Mouse (Mus musculus) intestine, embryonic 14.5 days (tissue): ENCODE measurements around the gene Ctsl. TPM values are rescaled to one million over a fixed set of nuclear protein-coding genes. Genes with fewer than 3 reads are reported as not detected.

Experiments
- ATAC-seq: fragments of 200-750 bp; cut with Nextera tagmentation; replicated peaks from 2 replicates; pipeline ENCODE4 v1.8.0; 2017; ENCODE audit warnings: low read depth, moderate number of reproducible peaks, moderate TSS enrichment, moderate library complexity; ENCODE audit not compliant: low FRiP score, low TSS enrichment
- DNase-seq: peaks from one replicate; pipeline ENCODE4 v3.0.0-alpha.2; 2018; ENCODE audit warnings: low spot score
- H3K27ac ChIP-seq: fragments of 300-500 bp; sonication (generic); 2 replicates; pipeline ENCODE4 v1.5.1; 2014; ENCODE audit warnings: low read depth, mild to moderate bottlenecking, control low read depth
- H3K27me3 ChIP-seq: fragments of 300-500 bp; sonication (generic); replicated peaks from 2 replicates; pipeline ENCODE4 v1.6.1; 2014; ENCODE audit warnings: low read length, control low read depth; ENCODE audit not compliant: control insufficient read depth, insufficient read depth
- H3K36me3 ChIP-seq: fragments of 300-500 bp; sonication (generic); 2 replicates; pipeline ENCODE4 v1.6.1; 2014; ENCODE audit warnings: low read length, control low read depth; ENCODE audit not compliant: control insufficient read depth, insufficient read depth
- H3K4me1 ChIP-seq: fragments of 300-500 bp; sonication (generic); replicated peaks from 2 replicates; pipeline ENCODE4 v1.6.1; 2014; ENCODE audit warnings: low read length, control low read depth, mixed read lengths; ENCODE audit not compliant: control insufficient read depth, insufficient read depth
- H3K4me2 ChIP-seq: fragments of 300-500 bp; sonication (generic); 2 replicates; pipeline ENCODE4 v1.6.1; 2014; ENCODE audit warnings: low read length
- H3K4me3 ChIP-seq: fragments of 300-500 bp; sonication (generic); 2 replicates; pipeline ENCODE4 v1.5.1; 2014; ENCODE audit warnings: low read depth, low read length, control low read depth, mixed read lengths
- H3K9ac ChIP-seq: fragments of 300-500 bp; sonication (generic); 2 replicates; pipeline ENCODE4 v1.6.1; 2014; ENCODE audit warnings: mild to moderate bottlenecking, low read length
- H3K9me3 ChIP-seq: fragments of 300-500 bp; sonication (generic); 2 replicates; pipeline ENCODE4 v1.6.1; 2016; ENCODE audit warnings: low read length, control low read depth; ENCODE audit not compliant: control insufficient read depth
- WGBS: fragments of 180-500 bp; shearing (Covaris S2); extraction: QIAGEN DNeasy Blood & Tissue Kit; methylation state at CpG from one replicate; pipeline ENCODE4 v1.1.7; 2014; 5-methylcytosine and 5-hydroxymethylcytosine counted together
- polyA plus RNA-seq: library from polyadenylated mRNA; unstranded; fragments of >200 nt; fragmentation: Nextera tagmentation; extraction: Ambion mirVana; gene quantifications from 2 replicates; pipeline ENCODE4 v1.2.1, GENCODE M21; 2014

Ctsl gene
- 167 and 188 TPM in 2 replicates for polyA plus RNA-seq

DNA sequence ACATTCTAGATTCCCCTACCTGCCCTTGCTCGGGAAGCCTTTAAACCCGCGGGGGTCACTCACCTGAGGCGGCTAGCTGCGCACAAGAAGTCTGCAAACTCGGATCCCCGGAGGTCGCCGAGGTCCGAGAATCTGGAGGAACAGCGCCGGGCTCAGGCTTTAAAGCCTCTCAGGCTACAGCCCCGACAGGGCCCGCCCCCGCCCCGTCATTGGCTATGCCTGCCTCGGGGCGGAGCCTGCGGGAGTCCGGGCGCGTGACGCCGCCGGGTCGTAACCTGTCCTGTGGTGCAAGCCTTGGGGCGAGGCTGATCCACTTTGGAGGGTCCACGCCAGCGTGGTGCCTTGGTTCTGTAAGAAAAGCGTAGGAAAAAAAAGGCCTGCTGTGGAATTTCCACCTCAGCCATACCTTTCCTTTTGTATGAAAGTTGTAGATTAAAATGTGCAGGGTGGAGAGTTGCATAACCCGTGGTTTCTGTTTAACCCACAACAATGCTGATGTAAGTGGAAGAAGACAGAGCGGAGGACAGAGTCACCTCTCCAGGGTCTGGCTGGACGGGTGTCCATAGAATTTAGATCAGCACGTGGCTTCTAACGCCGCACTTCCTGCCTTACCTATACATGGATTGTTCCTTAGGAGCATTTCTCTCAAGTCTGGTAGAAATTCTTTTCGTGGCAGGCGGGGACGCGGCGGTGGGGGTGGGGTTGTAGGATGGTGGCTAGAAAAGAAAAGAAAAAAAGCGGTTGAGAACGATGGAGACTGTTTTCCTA lies at the start of gene Ctsl:
Ctsl (minus strand) TSS at position 718 of the 768 bp plus-strand sequence.
- WGBS, result 1% methylated on average over 43 of the region's 43 CpGs
- ATAC-seq, result peak; percentile 99
- Histone ChIP-seq H3K27ac (peak within 1 kb of the TSS; percentile 67), H3K4me2 (peak within 1 kb of the TSS; percentile 85), H3K9ac (peak within 1 kb of the TSS; percentile 76), H3K9me3 (no peaks in the 10 kb centered on the region), H3K4me1 (peaks cover 8% of the 10 kb centered on the region), H3K27me3 (no peaks in the 10 kb centered on the region), H3K4me3 (peak within 1 kb of the TSS; percentile 86), H3K36me3 (peaks cover 26% of the 10 kb centered on the region)
- peak; percentile 94 for DNase-seq

- Histone ChIP-seq H3K9ac (no peak overlapping the region), H3K36me3 (no peaks in the 10 kb centered on the region), H3K27ac (peak overlapping the region; percentile 44), H3K4me1 (peaks cover 10% of the 10 kb centered on the region; the same call in 1 of the 2 replicates), H3K9me3 (no peaks in the 10 kb centered on the region), H3K4me3 (no peak overlapping the region), H3K27me3 (no peaks in the 10 kb centered on the region), H3K4me2 (no peak overlapping the region)
- peak; percentile 76 for ATAC-seq
- peak; percentile 67 for DNase-seq
- WGBS, result 20% methylated on average over 5 of the region's 5 CpGs
These were observed 46.4 kb upstream of the Ctsl start for GRCm38 (mm10) chr13:64416955-64417601.

GRCm38 (mm10) chr13:64415659-64416058 lies 45.0 kb upstream of the Ctsl start:
- Histone ChIP-seq H3K36me3 (no peaks in the 10 kb centered on the region), H3K4me1 (peaks cover 5% of the 10 kb centered on the region; the same call in 1 of the 2 replicates), H3K9ac (no peak overlapping the region), H3K27ac (no peak overlapping the region), H3K9me3 (no peaks in the 10 kb centered on the region), H3K4me2 (no peak overlapping the region), H3K27me3 (no peaks in the 10 kb centered on the region), H3K4me3 (no peak overlapping the region)
- ATAC-seq (no peak), DNase-seq (no peak)
- WGBS, result 89% methylated on average over 2 of the region's 2 CpGs

GRCm38 (mm10) chr13:64412752-64413257 lies 42.1 kb upstream of the Ctsl start:
- H3K4me3 ChIP-seq, result no peak overlapping the region
- H3K9ac ChIP-seq, result no peak overlapping the region
- ATAC-seq (no peak), DNase-seq (no peak)
- peaks cover 5% of the 10 kb centered on the region; the same call in 1 of the 2 replicates for H3K4me1 ChIP-seq
- H3K4me2 ChIP-seq, result no peak overlapping the region
- no peaks in the 10 kb centered on the region for H3K9me3 ChIP-seq
- WGBS, result 84% methylated on average over 2 of the region's 2 CpGs
- H3K27ac ChIP-seq, result no peak overlapping the region
- no peaks in the 10 kb centered on the region for H3K36me3 ChIP-seq
- H3K27me3 ChIP-seq, result no peaks in the 10 kb centered on the region

GRCm38 (mm10) chr13:64411282-64411681 lies 40.6 kb upstream of the Ctsl start:
- Histone ChIP-seq H3K4me2 (no peak overlapping the region), H3K4me3 (no peak overlapping the region), H3K9ac (no peak overlapping the region), H3K4me1 (no peaks in the 10 kb centered on the region), H3K27ac (no peak overlapping the region), H3K9me3 (no peaks in the 10 kb centered on the region), H3K27me3 (no peaks in the 10 kb centered on the region), H3K36me3 (no peaks in the 10 kb centered on the region)
- no peak for ATAC-seq
- no peak for DNase-seq
- WGBS, result 67% methylated on average over 2 of the region's 2 CpGs

- DNase-seq (no peak), ATAC-seq (no peak)
- H3K9ac ChIP-seq, result no peak overlapping the region
- H3K36me3 ChIP-seq, result no peaks in the 10 kb centered on the region
- no peaks in the 10 kb centered on the region for H3K27me3 ChIP-seq
- H3K9me3 ChIP-seq, result no peaks in the 10 kb centered on the region
- no peaks in the 10 kb centered on the region for H3K4me1 ChIP-seq
- WGBS, result 66% methylated on average over 5 of the region's 5 CpGs
- no peak overlapping the region for H3K4me2 ChIP-seq
- no peak overlapping the region for H3K27ac ChIP-seq
- H3K4me3 ChIP-seq, result no peak overlapping the region
These were observed 39.9 kb upstream of the Ctsl start for GRCm38 (mm10) chr13:64410604-64411003.

DNA sequence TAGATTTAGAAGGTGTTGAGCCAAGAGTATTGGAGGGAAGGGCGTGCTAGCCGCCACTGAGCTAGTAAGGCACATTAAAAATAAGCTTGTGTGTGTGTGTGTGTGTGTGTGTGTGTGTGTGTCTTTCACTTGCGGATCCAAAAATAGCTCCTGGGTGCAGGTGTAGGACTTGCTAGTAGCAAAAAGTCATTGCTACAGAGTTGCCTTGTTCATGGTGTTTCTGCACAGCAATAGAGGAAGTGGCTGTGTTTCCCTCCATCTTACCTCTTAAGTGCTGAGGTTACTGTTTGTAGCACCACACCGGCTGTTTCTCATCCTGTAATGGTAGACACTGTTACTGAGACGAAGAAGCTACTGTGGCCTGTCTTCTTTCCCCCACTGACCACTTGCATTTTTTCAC lies 37.3 kb upstream of the Ctsl start:
- Histone ChIP-seq H3K9me3 (no peaks in the 10 kb centered on the region), H3K4me1 (no peaks in the 10 kb centered on the region), H3K27me3 (no peaks in the 10 kb centered on the region), H3K27ac (no peak overlapping the region), H3K9ac (no peak overlapping the region), H3K4me3 (no peak overlapping the region), H3K36me3 (no peaks in the 10 kb centered on the region), H3K4me2 (no peak overlapping the region)
- DNase-seq, result no peak
- ATAC-seq, result no peak
- WGBS, result 91% methylated on average over 5 of the region's 5 CpGs

DNA sequence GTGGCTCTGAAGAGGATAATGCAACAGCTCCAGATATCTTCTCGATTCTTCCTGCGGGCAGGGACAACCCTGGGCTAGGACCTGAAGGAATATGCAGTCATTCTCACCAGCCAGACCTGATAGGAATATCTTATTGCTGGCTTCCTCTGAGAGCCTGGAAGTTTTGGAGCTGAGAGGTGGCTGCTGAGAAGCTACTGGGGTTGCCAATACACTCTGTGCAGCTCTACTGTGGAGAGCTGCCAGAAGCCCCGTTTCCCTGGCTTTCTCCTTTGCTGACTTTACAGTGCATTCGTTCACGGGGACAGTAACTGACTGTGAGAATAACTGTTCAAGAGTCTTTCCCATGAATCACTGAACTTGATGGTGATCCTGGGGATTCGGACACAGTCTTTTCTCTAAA lies 34.9 kb upstream of the Ctsl start:
- no peak overlapping the region for H3K9ac ChIP-seq
- WGBS, result 72% methylated on average over 6 of the region's 6 CpGs
- no peak for DNase-seq

More for the DNA sequence above, 34.9 kb upstream of the Ctsl start:
- ATAC-seq, result no peak
- no peaks in the 10 kb centered on the region for H3K4me1 ChIP-seq
- H3K27me3 ChIP-seq, result no peaks in the 10 kb centered on the region
- no peaks in the 10 kb centered on the region for H3K36me3 ChIP-seq
- H3K4me2 ChIP-seq, result no peak overlapping the region
- H3K4me3 ChIP-seq, result no peak overlapping the region
- no peak overlapping the region for H3K27ac ChIP-seq
- no peaks in the 10 kb centered on the region for H3K9me3 ChIP-seq
